Mouse (Mus musculus) heart, embryonic 11.5 days (tissue): ENCODE data around the gene Ak5. TPM values are rescaled to one million over a fixed set of nuclear protein-coding genes. Genes with fewer than 3 reads are reported as not detected.

ENCODE experiments used
- ATAC-seq: fragments of 200-750 bp; cut with Nextera tagmentation; replicated peaks from 2 replicates; pipeline ENCODE4 v1.8.0; 2017; ENCODE audit warnings: moderate library complexity; ENCODE audit not compliant: insufficient number of reproducible peaks, low FRiP score, low TSS enrichment
- H3K27ac ChIP-seq: fragments of 300-500 bp; sonication (generic); 2 replicates; pipeline ENCODE4 v1.5.1; 2014; ENCODE audit warnings: mild to moderate bottlenecking, low read depth, low read length
- H3K27me3 ChIP-seq: fragments of 300-500 bp; sonication (generic); 2 replicates; pipeline ENCODE4 v1.6.1; 2014; ENCODE audit warnings: mild to moderate bottlenecking, low read length, mixed read lengths; ENCODE audit not compliant: control insufficient read depth, insufficient read depth
- H3K36me3 ChIP-seq: fragments of 300-500 bp; sonication (generic); 2 replicates; pipeline ENCODE4 v1.6.1; 2014; ENCODE audit warnings: mild to moderate bottlenecking, low read length, moderate library complexity, mixed read lengths; ENCODE audit not compliant: control insufficient read depth, insufficient read depth
- H3K4me1 ChIP-seq: fragments of 300-500 bp; sonication (generic); 2 replicates; pipeline ENCODE4 v1.6.1; 2014; ENCODE audit warnings: low read length; ENCODE audit not compliant: control insufficient read depth, insufficient read depth
- H3K4me2 ChIP-seq: fragments of 300-500 bp; sonication (generic); 2 replicates; pipeline ENCODE4 v1.6.1; 2014; ENCODE audit warnings: mild to moderate bottlenecking, moderate library complexity
- H3K4me3 ChIP-seq: fragments of 300-500 bp; sonication (generic); 2 replicates; pipeline ENCODE4 v1.5.1; 2014; ENCODE audit warnings: low read depth, low read length
- H3K9ac ChIP-seq: fragments of 300-500 bp; sonication (generic); 2 replicates; pipeline ENCODE4 v1.6.1; 2014; ENCODE audit warnings: mild to moderate bottlenecking, low read depth, low read length, moderate library complexity
- H3K9me3 ChIP-seq: fragments of 300-500 bp; sonication (generic); replicated peaks from 2 replicates; pipeline ENCODE4 v1.6.1; 2016; ENCODE audit warnings: low read length; ENCODE audit not compliant: control insufficient read depth
- WGBS: fragments of 180-500 bp; shearing (Covaris S2); extraction: QIAGEN DNeasy Blood & Tissue Kit; methylation state at CpG from one replicate; pipeline ENCODE4 v1.1.7; 2014; ENCODE audit not compliant: insufficient replicate concordance; 5-methylcytosine and 5-hydroxymethylcytosine counted together
- polyA plus RNA-seq: library from polyadenylated mRNA; unstranded; fragments of >200 nt; fragmentation: Nextera tagmentation; extraction: Ambion mirVana; gene quantifications from 2 replicates; pipeline ENCODE4 v1.2.1, GENCODE M21; 2014

The Ak5 gene
- polyA plus RNA-seq, 1 experiment from 2014 or later, result 1.9 TPM

- H3K9me3 ChIP-seq, result no peaks in the 10 kb centered on the region
- no peak overlapping the region for H3K4me3 ChIP-seq
- WGBS, result 81% methylated on average over 8 of the region's 8 CpGs
- no peaks in the 10 kb centered on the region for H3K36me3 ChIP-seq
- peaks cover 15% of the 10 kb centered on the region for H3K27me3 ChIP-seq
- H3K9ac ChIP-seq, result no peak overlapping the region
- peaks cover 31% of the 10 kb centered on the region for H3K4me1 ChIP-seq
- ATAC-seq, result no peak
- no peak overlapping the region for H3K27ac ChIP-seq
- H3K4me2 ChIP-seq, result no peak overlapping the region
Observed at GRCm38 (mm10) chr3:152495415-152495898, 172.7 kb downstream of the Ak5 start.

DNA sequence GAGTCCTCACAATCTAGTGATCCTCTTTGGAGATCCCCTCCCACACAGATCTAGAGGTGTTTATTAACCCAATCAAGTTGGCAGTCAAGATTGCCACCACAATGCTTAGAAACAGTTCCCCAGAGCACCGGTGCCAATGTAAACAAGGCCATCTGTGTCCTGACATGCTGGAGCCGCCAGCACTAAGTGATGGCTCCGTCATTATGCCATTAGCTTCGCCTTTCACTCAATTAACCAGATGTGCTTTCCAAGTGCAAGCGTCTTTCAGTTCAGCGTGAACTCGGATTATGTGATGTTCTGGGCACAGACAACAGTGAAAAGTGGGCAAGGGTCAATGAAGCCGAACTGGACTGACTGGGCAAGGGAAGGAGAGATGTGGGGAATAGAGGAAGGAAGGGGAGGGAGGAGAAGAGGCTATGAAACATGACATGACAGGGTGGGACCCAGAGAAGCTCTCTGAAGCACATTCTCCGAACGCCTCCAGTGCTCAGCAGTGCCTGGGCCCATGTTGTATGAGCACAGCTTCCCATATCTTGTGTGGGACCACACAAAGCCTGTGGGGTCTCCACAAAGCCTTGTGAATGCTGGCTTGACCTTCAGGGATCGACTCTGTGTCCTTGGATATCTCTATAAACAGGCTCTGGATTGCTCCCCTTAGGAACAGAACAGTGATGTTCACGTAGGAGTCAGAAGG lies 173.3 kb downstream of the Ak5 start:
- Histone ChIP-seq H3K36me3 (no peaks in the 10 kb centered on the region), H3K4me3 (no peak overlapping the region), H3K4me2 (no peak overlapping the region), H3K9ac (no peak overlapping the region), H3K27me3 (peaks cover 16% of the 10 kb centered on the region), H3K4me1 (peaks cover 31% of the 10 kb centered on the region), H3K9me3 (no peaks in the 10 kb centered on the region), H3K27ac (no peak overlapping the region)
- 48% methylated on average over 12 of the region's 12 CpGs for WGBS
- ATAC-seq, result no peak

DNA sequence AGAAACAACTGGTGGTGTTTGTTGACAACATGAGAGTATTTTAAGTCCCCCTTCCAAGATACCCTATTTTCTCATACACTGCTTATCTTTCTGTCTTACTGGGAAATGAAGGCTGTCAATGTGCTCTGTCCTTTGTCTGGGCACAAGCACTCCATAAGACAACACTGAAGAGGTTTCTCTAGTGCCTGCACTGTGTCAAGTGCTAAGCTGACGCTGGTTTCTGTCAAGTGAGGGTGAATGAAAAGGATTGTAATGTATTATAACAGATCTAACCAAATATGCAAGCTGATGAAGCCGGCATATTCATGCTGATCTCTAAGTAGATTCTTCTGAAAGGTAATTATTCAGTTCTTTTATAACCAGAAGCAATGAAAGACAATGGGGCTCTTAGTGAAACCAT lies 174.3 kb downstream of the Ak5 start:
- peaks cover 35% of the 10 kb centered on the region for H3K4me1 ChIP-seq
- H3K27me3 ChIP-seq, result peaks cover 15% of the 10 kb centered on the region
- H3K9ac ChIP-seq, result no peak overlapping the region
- H3K36me3 ChIP-seq, result no peaks in the 10 kb centered on the region
- H3K9me3 ChIP-seq, result no peaks in the 10 kb centered on the region
- no peak overlapping the region for H3K4me3 ChIP-seq
- no peak for ATAC-seq
- H3K27ac ChIP-seq, result no peak overlapping the region
- 27% methylated on average over 2 of the region's 2 CpGs for WGBS
- peak overlapping the region; percentile 22 for H3K4me2 ChIP-seq

DNA sequence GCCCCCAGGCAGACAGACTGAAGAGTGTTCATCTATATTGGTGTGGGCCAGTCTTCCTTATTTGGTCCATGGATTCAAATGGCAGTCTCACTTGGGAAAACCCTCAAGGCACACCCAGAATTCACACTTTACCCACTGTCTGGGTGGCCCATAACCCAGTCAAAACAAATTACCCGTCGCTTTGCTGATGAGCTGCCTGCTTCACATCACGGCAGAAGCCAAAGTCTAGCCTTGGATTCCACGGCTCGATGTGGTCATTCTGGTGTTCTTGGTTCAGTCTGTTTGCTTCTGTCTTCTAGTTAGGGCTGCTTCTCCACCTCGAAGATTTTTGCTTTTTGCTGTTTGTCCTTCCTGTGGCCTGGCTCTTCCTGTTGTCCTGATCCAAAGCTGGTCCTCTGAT lies 175.9 kb downstream of the Ak5 start:
- Histone ChIP-seq H3K27me3 (peaks cover 9% of the 10 kb centered on the region), H3K27ac (no peak overlapping the region), H3K4me1 (peaks cover 38% of the 10 kb centered on the region), H3K4me3 (no peak overlapping the region), H3K9me3 (no peaks in the 10 kb centered on the region), H3K9ac (no peak overlapping the region), H3K4me2 (no peak overlapping the region), H3K36me3 (no peaks in the 10 kb centered on the region)
- 62% methylated on average over 6 of the region's 6 CpGs for WGBS
- ATAC-seq, result no peak

- Histone ChIP-seq H3K4me1 (peaks cover 31% of the 10 kb centered on the region), H3K9me3 (no peaks in the 10 kb centered on the region), H3K27ac (no peak overlapping the region), H3K36me3 (no peaks in the 10 kb centered on the region), H3K4me2 (no peak overlapping the region), H3K4me3 (no peak overlapping the region), H3K9ac (no peak overlapping the region), H3K27me3 (peaks cover 9% of the 10 kb centered on the region)
- no peak for ATAC-seq
- WGBS, result 75% methylated on average over 5 of the region's 5 CpGs
Observed at GRCm38 (mm10) chr3:152490423-152490822, 177.7 kb downstream of the Ak5 start.

DNA sequence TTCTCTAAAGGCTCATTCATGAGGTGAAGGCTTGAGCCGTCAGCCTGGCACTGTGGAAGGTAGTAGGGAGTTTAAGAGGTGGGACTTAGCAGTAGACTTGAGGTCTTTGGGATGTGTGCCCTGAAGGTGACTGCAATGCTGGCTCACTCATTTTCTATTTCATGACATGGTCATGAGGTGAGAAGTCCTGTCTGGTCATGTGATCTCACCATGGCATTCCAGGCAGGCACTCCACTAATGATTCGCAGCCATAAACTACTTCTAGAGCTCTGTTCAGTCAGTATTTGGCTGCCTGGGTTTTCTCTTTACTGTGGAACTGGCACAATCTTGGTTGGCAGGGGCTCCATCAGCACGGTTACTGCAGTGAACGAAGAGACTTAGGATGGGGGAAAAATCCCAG lies 179.2 kb downstream of the Ak5 start:
- Histone ChIP-seq H3K4me1 (peaks cover 27% of the 10 kb centered on the region), H3K36me3 (no peaks in the 10 kb centered on the region), H3K27me3 (peaks cover 5% of the 10 kb centered on the region), H3K9me3 (no peaks in the 10 kb centered on the region), H3K4me2 (no peak overlapping the region), H3K27ac (no peak overlapping the region), H3K4me3 (no peak overlapping the region), H3K9ac (no peak overlapping the region)
- 89% methylated on average over 4 of the region's 4 CpGs for WGBS
- ATAC-seq, result no peak

DNA sequence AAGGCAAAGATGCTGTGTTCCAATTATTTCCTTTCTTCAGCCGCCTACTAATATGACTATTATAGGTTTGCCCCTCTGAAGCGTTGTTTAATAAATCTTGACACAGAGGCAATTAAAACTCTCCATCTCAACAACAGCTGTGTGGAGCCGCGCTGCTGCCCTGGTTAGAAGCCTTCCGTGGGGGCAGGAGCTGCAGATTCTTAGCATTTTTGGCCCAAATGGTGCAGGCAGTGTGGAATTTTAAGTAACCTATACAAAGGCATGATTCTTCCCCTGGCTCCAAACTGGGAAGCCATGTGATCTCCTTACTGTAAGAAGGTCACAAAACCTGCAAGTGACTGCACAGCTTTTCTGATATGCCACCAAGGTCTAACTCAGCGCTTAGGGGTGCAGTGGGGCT lies 184.0 kb downstream of the Ak5 start:
- Histone ChIP-seq H3K27me3 (no peaks in the 10 kb centered on the region; the same call in 1 of the 2 replicates), H3K9ac (no peak overlapping the region), H3K4me1 (peaks cover 20% of the 10 kb centered on the region), H3K27ac (no peak overlapping the region), H3K36me3 (no peaks in the 10 kb centered on the region), H3K4me2 (no peak overlapping the region), H3K9me3 (no peaks in the 10 kb centered on the region), H3K4me3 (no peak overlapping the region)
- 54% methylated on average over 6 of the region's 6 CpGs for WGBS
- no peak for ATAC-seq

GRCm38 (mm10) chr3:152483800-152484199 lies 184.4 kb downstream of the Ak5 start:
- Histone ChIP-seq H3K4me3 (no peak overlapping the region), H3K36me3 (no peaks in the 10 kb centered on the region), H3K4me2 (no peak overlapping the region), H3K9ac (no peak overlapping the region), H3K4me1 (peaks cover 16% of the 10 kb centered on the region), H3K27me3 (no peaks in the 10 kb centered on the region; the same call in 1 of the 2 replicates), H3K27ac (no peak overlapping the region), H3K9me3 (no peaks in the 10 kb centered on the region)
- no peak for ATAC-seq
- 37% methylated on average over 7 of the region's 7 CpGs for WGBS

DNA sequence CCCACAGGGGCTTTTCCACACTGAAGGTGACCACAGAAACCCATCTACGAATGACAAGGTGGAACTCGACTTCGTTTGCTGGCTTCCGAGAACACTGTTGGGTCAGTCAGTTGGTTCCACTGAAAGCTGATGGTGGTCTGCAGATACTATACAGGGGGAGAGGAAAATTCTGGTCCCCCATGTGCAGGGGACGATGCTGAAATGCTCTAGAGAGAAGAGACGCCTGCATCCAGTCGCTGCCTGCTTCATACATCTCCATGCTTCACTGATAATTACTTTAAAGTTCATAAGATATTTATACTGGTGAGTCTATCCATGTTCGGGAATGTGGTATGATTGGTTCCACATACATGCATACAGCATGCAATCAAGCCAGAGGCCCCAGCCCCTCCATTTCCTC lies 186.0 kb downstream of the Ak5 start:
- Histone ChIP-seq H3K9ac (no peak overlapping the region), H3K36me3 (no peaks in the 10 kb centered on the region), H3K4me2 (no peak overlapping the region), H3K4me3 (no peak overlapping the region), H3K27me3 (no peaks in the 10 kb centered on the region), H3K4me1 (peaks cover 15% of the 10 kb centered on the region), H3K9me3 (no peaks in the 10 kb centered on the region), H3K27ac (no peak overlapping the region)
- WGBS, result 86% methylated on average over 8 of the region's 8 CpGs
- no peak for ATAC-seq
